Mouse (Mus musculus) midbrain, embryonic 16.5 days (tissue): Measurements from ENCODE around the gene Ascc2. TPM values are rescaled to one million over a fixed set of nuclear protein-coding genes. Genes with fewer than 3 reads are reported as not detected.
A peak's percentile ranks its signal among the peaks of the same experiment; 100 is the strongest.

ENCODE experiments used
- ATAC-seq: fragments of 200-750 bp; cut with Nextera tagmentation; 2 replicates; pipeline ENCODE4 v1.8.0; 2017; ENCODE audit warnings: moderate TSS enrichment
- H3K27ac ChIP-seq: fragments of 300-500 bp; sonication (generic); 2 replicates; pipeline ENCODE4 v1.5.1; 2014; ENCODE audit warnings: mild to moderate bottlenecking, low read length, mixed read lengths
- H3K27me3 ChIP-seq: fragments of 300-500 bp; sonication (generic); 2 replicates; pipeline ENCODE4 v1.6.1; 2014; ENCODE audit warnings: low read depth, low read length, mixed read lengths; ENCODE audit not compliant: control insufficient read depth, insufficient read depth
- H3K36me3 ChIP-seq: fragments of 300-500 bp; sonication (generic); 2 replicates; pipeline ENCODE4 v1.6.1; 2014; ENCODE audit warnings: mild to moderate bottlenecking, low read length, moderate library complexity, mixed read lengths; ENCODE audit not compliant: control insufficient read depth, insufficient read depth
- H3K4me1 ChIP-seq: fragments of 300-500 bp; sonication (generic); 2 replicates; pipeline ENCODE4 v1.6.1; 2014; ENCODE audit warnings: mild to moderate bottlenecking, low read length, mixed read lengths; ENCODE audit not compliant: control insufficient read depth, insufficient read depth
- H3K4me2 ChIP-seq: fragments of 300-500 bp; sonication (generic); 2 replicates; pipeline ENCODE4 v1.6.1; 2014; ENCODE audit warnings: mild to moderate bottlenecking, low read length, mixed read lengths
- H3K4me3 ChIP-seq: fragments of 300-500 bp; sonication (generic); 2 replicates; pipeline ENCODE4 v1.5.1; 2014; ENCODE audit warnings: low read depth, mild to moderate bottlenecking, low read length, moderate library complexity, mixed read lengths
- H3K9ac ChIP-seq: fragments of 300-500 bp; sonication (generic); 2 replicates; pipeline ENCODE4 v1.6.1; 2014; ENCODE audit warnings: low read depth, low read length, mixed read lengths
- H3K9me3 ChIP-seq: fragments of 300-500 bp; sonication (generic); replicated peaks from 2 replicates; pipeline ENCODE4 v1.6.1; 2014; ENCODE audit warnings: mild to moderate bottlenecking, low read length, mixed read lengths; ENCODE audit not compliant: control insufficient read depth, poor library complexity, severe bottlenecking
- WGBS: fragments of 180-500 bp; shearing (Covaris S2); extraction: QIAGEN DNeasy Blood & Tissue Kit; methylation state at CpG from one replicate; pipeline ENCODE4 v1.1.7; 2014; 5-methylcytosine and 5-hydroxymethylcytosine counted together
- polyA plus RNA-seq: library from polyadenylated mRNA; unstranded; fragments of >200 nt; fragmentation: Nextera tagmentation; extraction: Ambion mirVana; gene quantifications from 2 replicates; pipeline ENCODE4 v1.2.1, GENCODE M21; 2015

The Ascc2 gene
- polyA plus RNA-seq, 1 experiment from 2014 or later, result 20.5 TPM

DNA sequence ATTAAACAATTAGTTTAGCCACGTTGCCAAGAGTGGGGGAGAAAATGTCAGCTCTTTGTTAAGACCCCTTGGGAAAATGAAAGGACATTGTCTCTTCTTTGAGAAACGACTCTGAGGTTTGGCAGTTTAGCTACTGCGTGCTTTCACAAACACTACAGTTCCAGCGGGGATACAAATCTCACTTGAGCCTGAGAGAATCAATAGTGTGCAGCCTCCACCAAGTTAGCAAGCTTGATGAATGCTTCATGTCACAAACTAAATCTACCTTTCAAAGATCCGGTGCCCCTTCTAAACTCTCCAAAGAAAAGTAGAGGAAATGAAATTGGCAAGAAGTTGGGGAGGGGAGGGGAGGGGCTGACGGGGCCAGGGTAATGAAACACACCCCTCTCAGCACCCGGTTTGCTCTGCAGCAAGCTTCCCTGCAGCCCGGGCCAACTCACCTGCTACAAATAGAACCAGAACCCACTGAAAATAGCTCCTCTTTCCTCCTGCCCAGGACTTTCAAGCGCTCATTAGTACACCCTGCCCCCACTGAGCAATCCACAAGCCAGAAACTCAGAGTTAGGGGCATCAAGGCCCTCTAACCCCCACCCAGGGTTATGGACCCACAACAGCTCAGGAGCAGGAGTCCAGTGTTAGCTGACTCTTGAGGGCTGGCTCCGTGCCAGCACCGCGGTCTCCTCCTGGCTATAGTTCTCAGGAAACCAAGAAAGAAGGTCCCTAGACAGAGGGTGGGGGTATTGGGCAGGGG lies 34.7 kb upstream of the Ascc2 start:
- 33% methylated on average over 12 of the region's 12 CpGs for WGBS
- no peaks in the 10 kb centered on the region for H3K36me3 ChIP-seq
- no peak overlapping the region for H3K4me3 ChIP-seq
- H3K9me3 ChIP-seq, result no peaks in the 10 kb centered on the region
- H3K4me1 ChIP-seq, result peaks cover 2% of the 10 kb centered on the region; the same call in 1 of the 2 replicates
- no peak overlapping the region for H3K4me2 ChIP-seq
- 0 out of 2 replicates have a peak, but pooled peaks have one; percentile 36 for ATAC-seq
- H3K27ac ChIP-seq, result no peak overlapping the region
- H3K27me3 ChIP-seq, result no peaks in the 10 kb centered on the region
- no peak overlapping the region for H3K9ac ChIP-seq

DNA sequence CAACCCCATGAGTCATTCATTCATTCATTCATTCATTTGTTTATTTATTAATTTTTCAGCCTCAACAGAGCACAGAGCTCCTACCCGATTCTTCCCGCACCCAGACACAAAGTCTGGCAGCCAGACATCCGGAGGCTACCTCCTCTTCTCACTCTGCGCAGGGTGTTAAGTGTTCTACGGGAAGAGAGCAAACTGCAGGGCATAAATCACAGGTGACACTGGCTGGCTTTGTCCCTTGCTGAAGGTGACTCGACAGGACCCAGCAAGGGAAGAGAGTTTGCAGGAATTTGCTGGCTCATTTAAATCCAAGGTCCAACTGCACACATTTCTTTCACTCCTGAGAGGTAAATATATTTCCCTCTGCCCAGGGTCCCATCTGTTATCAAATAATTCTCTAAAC lies 33.1 kb upstream of the Ascc2 start:
- no peaks in the 10 kb centered on the region for H3K36me3 ChIP-seq
- WGBS, result 79% methylated on average over 6 of the region's 6 CpGs
- H3K4me2 ChIP-seq, result no peak overlapping the region
- H3K27ac ChIP-seq, result no peak overlapping the region
- no peaks in the 10 kb centered on the region for H3K9me3 ChIP-seq
- H3K27me3 ChIP-seq, result no peaks in the 10 kb centered on the region
- no peak overlapping the region for H3K4me3 ChIP-seq
- ATAC-seq, result no peak
- peaks cover 2% of the 10 kb centered on the region; the same call in 1 of the 2 replicates for H3K4me1 ChIP-seq
- H3K9ac ChIP-seq, result no peak overlapping the region

DNA sequence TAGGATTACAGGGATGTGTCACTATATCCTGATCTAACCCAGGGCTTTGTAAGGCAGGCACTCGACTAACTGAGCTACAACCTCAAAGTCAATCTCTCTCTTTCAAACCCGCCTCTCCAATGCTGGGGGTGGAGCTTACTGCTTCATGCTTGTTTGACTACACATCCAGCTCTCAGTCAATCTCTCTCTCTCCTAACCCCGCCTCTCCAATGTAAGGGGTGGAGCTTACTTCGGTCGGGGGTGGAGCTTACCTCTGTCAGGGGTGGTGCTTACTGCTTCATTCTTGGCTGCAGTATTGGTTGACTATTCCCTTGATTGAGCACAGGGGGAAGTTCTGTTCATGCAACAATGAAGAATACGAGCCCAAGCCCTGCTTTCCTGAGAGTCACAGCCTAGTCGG lies 32.1 kb upstream of the Ascc2 start:
- Histone ChIP-seq H3K9me3 (no peaks in the 10 kb centered on the region), H3K4me1 (peaks cover 2% of the 10 kb centered on the region; the same call in 1 of the 2 replicates), H3K4me3 (no peak overlapping the region), H3K9ac (no peak overlapping the region), H3K36me3 (no peaks in the 10 kb centered on the region), H3K27me3 (no peaks in the 10 kb centered on the region), H3K4me2 (no peak overlapping the region), H3K27ac (no peak overlapping the region)
- whole genome bisulfite sequencing, result 45% methylated on average over 7 of the region's 7 CpGs
- ATAC-seq, result no peak

DNA sequence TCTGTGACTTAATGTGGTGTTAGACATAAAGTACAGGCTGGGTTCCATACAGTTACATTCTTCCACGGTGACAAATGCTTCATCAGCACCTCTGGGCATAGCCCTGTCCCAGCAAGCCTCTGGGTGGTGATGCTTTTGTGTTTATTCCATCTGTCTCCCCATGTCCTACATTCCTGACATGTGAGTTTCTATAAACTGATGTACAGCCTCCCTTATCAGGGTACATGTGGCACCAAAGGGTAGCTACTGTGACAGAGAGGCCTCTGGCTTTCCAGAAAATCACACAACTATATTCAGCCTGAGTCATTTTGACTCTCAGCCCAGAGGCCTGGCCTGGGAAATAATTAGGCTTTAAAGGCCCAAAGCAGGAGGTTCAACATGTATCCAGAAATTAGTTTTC lies 31.0 kb upstream of the Ascc2 start:
- H3K9me3 ChIP-seq, result no peaks in the 10 kb centered on the region
- WGBS, result 85% methylated on average over 1 of the region's 1 CpGs
- H3K9ac ChIP-seq, result no peak overlapping the region
- H3K36me3 ChIP-seq, result no peaks in the 10 kb centered on the region
- no peak overlapping the region for H3K27ac ChIP-seq
- no peak overlapping the region for H3K4me2 ChIP-seq
- H3K27me3 ChIP-seq, result no peaks in the 10 kb centered on the region
- H3K4me3 ChIP-seq, result no peak overlapping the region
- no peak for ATAC-seq
- H3K4me1 ChIP-seq, result peaks cover 2% of the 10 kb centered on the region; the same call in 1 of the 2 replicates

DNA sequence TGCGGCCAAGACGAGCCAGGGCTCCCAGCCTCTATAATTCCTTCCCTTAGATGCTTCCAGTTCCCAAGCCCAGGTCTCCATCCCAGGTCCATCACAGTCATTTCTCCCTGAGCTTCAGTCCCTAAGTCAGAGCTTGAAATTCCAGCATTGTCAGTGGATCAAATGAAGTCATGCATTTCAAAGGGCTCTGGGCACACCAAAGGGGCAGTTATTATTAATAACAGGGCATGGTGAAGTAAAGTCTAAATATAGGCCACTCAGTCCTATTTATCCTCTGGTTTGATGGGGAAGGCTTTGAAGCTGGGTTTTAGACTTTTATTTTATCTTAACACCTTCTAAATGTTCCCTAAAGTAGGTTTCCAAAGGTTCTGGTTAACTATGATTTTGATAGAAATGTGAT lies 25.6 kb upstream of the Ascc2 start:
- 68% methylated on average over 2 of the region's 2 CpGs for WGBS
- Histone ChIP-seq H3K27ac (no peak overlapping the region), H3K4me1 (no peaks in the 10 kb centered on the region), H3K36me3 (no peaks in the 10 kb centered on the region), H3K9me3 (no peaks in the 10 kb centered on the region), H3K4me3 (no peak overlapping the region), H3K27me3 (no peaks in the 10 kb centered on the region), H3K4me2 (no peak overlapping the region), H3K9ac (no peak overlapping the region)
- ATAC-seq, result no peak

DNA sequence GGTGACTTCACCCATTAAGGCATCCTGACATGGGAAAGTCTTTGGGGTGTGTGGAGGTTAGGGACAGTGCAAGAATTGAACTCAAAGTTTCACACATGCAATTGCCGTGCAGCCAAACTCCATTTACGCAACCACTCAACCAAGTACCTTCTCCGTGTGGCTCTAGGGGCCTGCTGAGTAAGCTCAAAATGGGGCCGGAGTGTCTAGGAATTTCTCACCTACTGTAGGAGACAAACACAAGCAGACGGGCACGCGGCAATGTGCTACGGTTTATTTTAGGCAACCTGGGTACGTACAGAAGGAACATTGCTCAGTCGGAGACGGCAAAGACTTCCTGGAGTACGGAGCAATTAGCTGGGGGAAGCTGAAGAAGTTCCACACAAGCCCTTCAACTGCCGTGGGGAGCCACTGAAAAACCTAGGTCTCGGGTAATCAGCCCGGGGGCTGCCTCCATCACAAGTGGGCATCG lies 17.5 kb upstream of the Ascc2 start, which contains the start of gene Gm11032:
TSS of gene Gm11032 (plus strand) at position 51 of the 469 bp plus-strand sequence.
- no peak for ATAC-seq
- Histone ChIP-seq H3K27ac (no peak within 1 kb of the TSS), H3K4me1 (no peaks in the 10 kb centered on the region), H3K27me3 (no peaks in the 10 kb centered on the region), H3K4me2 (no peak within 1 kb of the TSS), H3K4me3 (no peak within 1 kb of the TSS), H3K9me3 (no peaks in the 10 kb centered on the region), H3K36me3 (no peaks in the 10 kb centered on the region), H3K9ac (no peak within 1 kb of the TSS)
- 84% methylated on average over 16 of the region's 16 CpGs for WGBS

DNA sequence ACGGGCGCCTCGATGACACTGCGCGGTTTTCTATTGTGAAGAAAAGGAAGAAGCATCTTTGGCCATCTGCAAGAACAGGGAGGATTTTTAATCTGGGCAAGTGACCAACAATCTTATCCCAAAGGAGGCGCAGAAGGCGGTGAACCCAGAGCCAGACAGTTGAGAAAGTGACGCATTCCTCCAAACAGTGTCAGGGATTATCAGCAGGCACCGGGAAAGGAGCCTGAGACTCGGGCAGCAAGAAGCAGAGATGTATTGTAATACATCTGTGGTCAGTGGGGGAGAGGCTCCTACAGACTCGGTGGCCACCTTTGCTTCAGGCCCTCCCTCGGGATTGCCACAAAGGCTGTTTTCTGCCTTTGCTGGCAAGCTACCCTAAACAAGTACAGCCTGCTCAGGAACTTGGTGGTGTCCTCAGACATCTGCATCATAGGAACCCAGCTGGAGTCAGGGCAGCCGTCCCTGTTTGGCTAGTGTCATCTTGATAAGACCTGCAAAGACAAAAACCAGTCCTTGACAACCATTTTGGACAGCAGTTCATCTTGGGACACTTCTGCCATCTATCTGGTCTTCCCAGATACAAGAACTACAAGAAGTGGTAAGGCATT lies 16.9 kb upstream of the Ascc2 start:
- Histone ChIP-seq H3K9ac (no peak overlapping the region), H3K36me3 (no peaks in the 10 kb centered on the region), H3K4me1 (no peaks in the 10 kb centered on the region), H3K9me3 (no peaks in the 10 kb centered on the region), H3K4me2 (no peak overlapping the region), H3K27me3 (no peaks in the 10 kb centered on the region), H3K27ac (no peak overlapping the region), H3K4me3 (no peak overlapping the region)
- ATAC-seq, result no peak
- 56% methylated on average over 13 of the region's 13 CpGs for WGBS

DNA sequence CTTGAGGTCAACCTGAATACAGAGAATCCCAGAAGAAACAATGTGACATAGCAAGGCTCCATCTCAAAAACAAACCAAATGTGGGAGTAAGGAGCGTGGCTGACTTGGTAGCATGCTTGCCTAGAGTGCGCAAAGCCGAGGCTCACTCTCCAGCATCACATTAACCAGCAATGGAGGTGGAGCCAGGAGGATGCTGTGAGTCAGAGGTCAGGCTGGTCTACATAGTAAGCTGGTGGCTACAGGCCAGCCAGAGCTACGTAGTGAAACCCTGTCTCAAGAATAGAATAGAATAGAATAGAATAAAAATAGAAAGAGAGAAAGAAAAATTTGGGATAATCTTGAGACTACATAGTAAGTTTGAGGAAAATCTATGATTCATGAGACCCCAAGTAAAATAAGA lies 15.7 kb upstream of the Ascc2 start:
- no peaks in the 10 kb centered on the region for H3K9me3 ChIP-seq
- H3K4me3 ChIP-seq, result no peak overlapping the region
- 84% methylated on average over 4 of the region's 4 CpGs for WGBS
- ATAC-seq, result no peak
- H3K27me3 ChIP-seq, result no peaks in the 10 kb centered on the region
- no peak overlapping the region for H3K4me2 ChIP-seq
- H3K9ac ChIP-seq, result no peak overlapping the region
- H3K4me1 ChIP-seq, result no peaks in the 10 kb centered on the region
- H3K27ac ChIP-seq, result no peak overlapping the region
- H3K36me3 ChIP-seq, result no peaks in the 10 kb centered on the region

DNA sequence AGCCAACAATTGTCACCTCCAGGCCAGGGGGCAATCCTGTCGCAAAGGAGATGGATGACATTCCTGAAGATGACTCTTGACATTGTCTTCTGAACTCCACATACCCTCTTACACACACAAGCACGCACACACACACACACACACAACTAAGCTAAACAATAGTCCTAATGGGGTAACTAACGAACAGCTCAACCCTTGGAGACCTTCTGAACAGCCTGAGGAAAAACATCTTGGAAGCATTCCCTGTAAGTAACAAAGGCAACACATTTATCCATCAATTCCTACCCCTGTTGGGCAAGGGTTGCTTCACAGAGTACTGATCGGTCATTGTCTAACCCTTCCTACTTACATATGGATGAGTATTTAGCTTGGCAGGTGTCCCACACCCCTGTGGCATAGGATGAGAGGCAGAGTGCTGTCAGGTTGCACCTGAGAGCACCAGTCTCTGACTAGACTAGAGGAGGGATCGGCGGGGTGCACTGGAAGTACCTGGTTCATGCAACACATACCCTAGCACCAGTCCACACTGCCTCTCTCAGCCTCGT lies 15.0 kb upstream of the Ascc2 start:
- no peak overlapping the region for H3K4me2 ChIP-seq
- ATAC-seq, result no peak
- whole genome bisulfite sequencing, result 73% methylated on average over 7 of the region's 7 CpGs
- no peak overlapping the region for H3K4me3 ChIP-seq
- no peaks in the 10 kb centered on the region for H3K4me1 ChIP-seq
- H3K27ac ChIP-seq, result no peak overlapping the region
- no peaks in the 10 kb centered on the region for H3K9me3 ChIP-seq
- H3K9ac ChIP-seq, result no peak overlapping the region
- H3K36me3 ChIP-seq, result no peaks in the 10 kb centered on the region
- H3K27me3 ChIP-seq, result no peaks in the 10 kb centered on the region
